Mouse (Mus musculus): ENCODE results near the gene Kif2c.

DNA sequence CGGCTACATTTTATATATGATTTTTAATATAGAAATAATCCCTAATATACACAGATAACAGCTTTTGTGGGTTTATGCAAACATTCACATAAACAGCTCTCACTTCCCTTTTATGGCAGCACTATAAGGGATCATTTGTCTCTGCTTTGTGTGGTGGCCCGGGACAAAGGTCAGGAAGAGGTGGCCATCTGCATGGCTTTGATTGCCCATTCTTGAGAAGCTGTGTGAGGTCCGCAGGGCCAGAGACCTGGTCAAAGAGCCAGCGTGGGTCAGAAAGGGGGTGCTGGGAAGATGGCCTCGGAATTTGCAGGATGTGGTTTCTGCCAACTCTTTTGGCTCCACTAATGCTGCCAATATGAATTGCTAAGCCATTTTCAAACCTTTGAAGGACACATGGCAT, 40.6 kb upstream of the Kif2c start:
- TF ChIP-seq POLR2A (IDR thresholded peaks at IDR 0.05; ENCODE audit: extremely low read depth, insufficient read depth, low read length): no peak
- no peak for TF ChIP-seq CTCF (IDR thresholded peaks at IDR 0.05; ENCODE audit: low read depth, low read length)
